In the genomic region with DNA sequence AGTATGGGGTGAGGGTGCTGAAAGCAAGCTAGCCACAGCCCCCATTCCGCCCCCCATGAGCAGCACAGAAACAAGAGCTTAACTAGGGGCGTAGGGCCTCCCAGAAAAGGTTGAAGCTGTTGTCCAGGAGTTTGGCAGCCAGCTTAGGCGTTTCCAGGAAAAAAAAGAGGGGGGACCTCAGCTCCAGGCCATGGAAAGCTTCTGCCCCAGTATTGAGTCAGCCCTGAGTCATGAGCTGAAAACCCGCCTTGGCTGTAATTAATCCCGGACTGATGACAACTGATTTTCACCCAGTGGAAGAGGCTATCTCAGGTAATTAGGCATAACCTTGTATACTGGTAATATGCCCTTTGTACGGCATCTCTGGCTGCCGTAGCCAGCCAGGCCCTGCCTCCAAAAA, we compare ENCODE assay signal across 11 mouse cellular contexts.
DNase-seq lines count a peak whose midpoint lies in the region; ATAC-seq and TF ChIP-seq lines count a peak whose summit lies in the region.
"Had no signal": no experiment of that assay in that cellular context is flagged by ENCODE, and none has a peak within 500 bp of the region (broad histone marks: within the 10 kb centered on the region; RNA-seq: fewer than 3 reads in every experiment).

No protein-coding gene starts in this region.

- TF ChIP-seq POLR2A in thymus, adult 2 months (IDR thresholded peaks at IDR 0.05; ENCODE audit: control insufficient read depth, extremely low read depth, insufficient read depth, low read length, poor library complexity) = no peak

- intact Hi-C loops in gastrocnemius, adult 2 months (cut with DNase I) = no loop called here
- intact Hi-C loops in gastrocnemius, postnatal 36 days (cut with DNase I) = no loop called here

- no peaks in the 10 kb centered on the region for H3K27me3 ChIP-seq in thymus, adult 2 months (ENCODE audit: control insufficient read depth, insufficient read depth, low read length)
- H3K27me3 ChIP-seq in stomach, embryonic 16.5 days (ENCODE audit: control insufficient read depth, insufficient read depth, low read length) = no peaks in the 10 kb centered on the region
- no peaks in the 10 kb centered on the region for H3K27me3 ChIP-seq in midbrain, embryonic 14.5 days (ENCODE audit: control insufficient read depth, insufficient read depth, low read length)
- H3K27me3 ChIP-seq: liver, embryonic 12.5 days had no signal

- 67% methylated on average over 7 of the region's 7 CpGs for WGBS in thymus, adult 2 months
- 52% methylated on average over 7 of the region's 7 CpGs for WGBS in stomach, embryonic 16.5 days
- WGBS in midbrain, embryonic 14.5 days = 70% methylated on average over 7 of the region's 7 CpGs

- H3K9me3 ChIP-seq in stomach, embryonic 16.5 days (replicated peaks; ENCODE audit: control insufficient read depth, low read length) = no peaks in the 10 kb centered on the region
- H3K9me3 ChIP-seq in midbrain, embryonic 14.5 days (ENCODE audit: control insufficient read depth, low read length) = no peaks in the 10 kb centered on the region
- H3K9me3 ChIP-seq: liver, embryonic 12.5 days had no signal

- no peak overlapping the region for H3K4me3 ChIP-seq in gastrocnemius, adult 2 months
- H3K4me3 ChIP-seq in thymus, adult 2 months (ENCODE audit: control insufficient read depth, insufficient read depth, low read length) = no peak overlapping the region
- no peak overlapping the region for H3K4me3 ChIP-seq in stomach, embryonic 16.5 days (replicated peaks; ENCODE audit: low read length)
- no peak overlapping the region for H3K4me3 ChIP-seq in midbrain, embryonic 14.5 days (replicated peaks; ENCODE audit: low read depth, low read length)
- H3K4me3 ChIP-seq: liver, embryonic 12.5 days had no signal

- peak; percentile 46 for DNase-seq in gastrocnemius, adult 2 months
- DNase-seq in gastrocnemius, postnatal 36 days = no peak
- DNase-seq in thymus, adult 2 months = no peak
- DNase-seq in thymus, adult 18-20 months = no peak
- DNase-seq in brain, adult 2 months (ENCODE audit: low read depth, low spot score) = peak; percentile 64
- no peak for DNase-seq in midbrain, embryonic 14.5 days
- DNase-seq: kidney, adult 2 months; lung, postnatal 4 days had no signal

- H3K4me2 ChIP-seq in stomach, embryonic 16.5 days (ENCODE audit: low read depth, low read length) = no peak overlapping the region
- no peak overlapping the region for H3K4me2 ChIP-seq in midbrain, embryonic 14.5 days (ENCODE audit: low read length)
- H3K4me2 ChIP-seq: liver, embryonic 12.5 days had no signal

- no peak overlapping the region for H3K27ac ChIP-seq in gastrocnemius, adult 2 months
- peak overlapping the region; percentile 44; the same call in 1 of the 2 replicates for H3K27ac ChIP-seq in thymus, adult 2 months (ENCODE audit: control insufficient read depth, insufficient read depth, low read length)
- H3K27ac ChIP-seq in stomach, embryonic 16.5 days (ENCODE audit: low read length) = peak overlapping the region; percentile 54; the same call in 1 of the 2 replicates
- H3K27ac ChIP-seq in midbrain, embryonic 14.5 days (replicated peaks; ENCODE audit: low read depth, low read length) = no peak overlapping the region
- H3K27ac ChIP-seq: liver, embryonic 12.5 days had no signal

- no peak overlapping the region for H3K9ac ChIP-seq in stomach, embryonic 16.5 days (ENCODE audit: low read length)
- H3K9ac ChIP-seq in midbrain, embryonic 14.5 days (replicated peaks; ENCODE audit: low read length) = no peak overlapping the region
- H3K9ac ChIP-seq: liver, embryonic 12.5 days had no signal

- peaks cover 78% of the 10 kb centered on the region for H3K4me1 ChIP-seq in thymus, adult 2 months (replicated peaks; ENCODE audit: control insufficient read depth, insufficient read depth, low read length)
- H3K4me1 ChIP-seq in stomach, embryonic 16.5 days (ENCODE audit: control insufficient read depth, insufficient read depth, low read length) = peaks cover 22% of the 10 kb centered on the region
- H3K4me1 ChIP-seq in midbrain, embryonic 14.5 days (ENCODE audit: control insufficient read depth, insufficient read depth, low read length) = 0 out of 2 replicates have a peak, but pooled peaks cover 4% of the 10 kb centered on the region
- H3K4me1 ChIP-seq: liver, embryonic 12.5 days had no signal

- no peaks in the 10 kb centered on the region for H3K36me3 ChIP-seq in thymus, adult 2 months (ENCODE audit: control insufficient read depth, insufficient read depth, low read length)
- no peaks in the 10 kb centered on the region for H3K36me3 ChIP-seq in stomach, embryonic 16.5 days (ENCODE audit: control insufficient read depth, insufficient read depth, low read length)
- H3K36me3 ChIP-seq in midbrain, embryonic 14.5 days (ENCODE audit: control insufficient read depth, insufficient read depth, low read length) = no peaks in the 10 kb centered on the region
- H3K36me3 ChIP-seq: liver, embryonic 12.5 days had no signal

- no peak for ATAC-seq in stomach, embryonic 16.5 days (ENCODE audit: insufficient read depth, low FRiP score)
- no peak for ATAC-seq in CD4-positive, CD25-positive, alpha-beta regulatory T cell, adult 4 months
- ATAC-seq in midbrain, embryonic 14.5 days (ENCODE audit: low FRiP score, low TSS enrichment) = no peak
- ATAC-seq: liver, embryonic 12.5 days had no signal

- TF ChIP-seq CTCF in gastrocnemius, adult 2 months (IDR thresholded peaks at IDR 0.05) = no peak
- TF ChIP-seq CTCF in thymus, adult 2 months (IDR thresholded peaks at IDR 0.05; ENCODE audit: borderline replicate concordance, control insufficient read depth, extremely low read depth, insufficient read depth, low read length, poor library complexity) = no peak

Comparison
In these comparisons a context has a peak if more than half of its experiments do, and no peak if none do; other contexts are left out.
1. DNase-seq: peak in gastrocnemius, adult 2 months (single experiment) and brain, adult 2 months (single experiment); none in gastrocnemius, postnatal 36 days (0 of 2), thymus, adult 2 months (single experiment), thymus, adult 18-20 months (0 of 2) and midbrain, embryonic 14.5 days (single experiment).
2. H3K27ac ChIP-seq: peak in thymus, adult 2 months (single experiment) and stomach, embryonic 16.5 days (single experiment); none in gastrocnemius, adult 2 months (single experiment) and midbrain, embryonic 14.5 days (single experiment).